Mouse (Mus musculus) kidney, adult 2 months (tissue): ENCODE data around the gene Ccdc17.

Experiments used
- CTCF ChIP-seq: fragments of 200-500 bp; conservative IDR thresholded peaks from 2 replicates; pipeline ENCODE4 v1.5.1; 2011; ENCODE audit warnings: low read depth, mild to moderate bottlenecking, control low read depth, low read length, moderate library complexity, mixed read lengths; ENCODE audit not compliant: insufficient read depth, insufficient read length
- POLR2A ChIP-seq: fragments of 200-500 bp; IDR thresholded peaks from one replicate; pipeline ENCODE4 v1.6.1; 2011; ENCODE audit warnings: low read depth, low read length, control low read depth

DNA sequence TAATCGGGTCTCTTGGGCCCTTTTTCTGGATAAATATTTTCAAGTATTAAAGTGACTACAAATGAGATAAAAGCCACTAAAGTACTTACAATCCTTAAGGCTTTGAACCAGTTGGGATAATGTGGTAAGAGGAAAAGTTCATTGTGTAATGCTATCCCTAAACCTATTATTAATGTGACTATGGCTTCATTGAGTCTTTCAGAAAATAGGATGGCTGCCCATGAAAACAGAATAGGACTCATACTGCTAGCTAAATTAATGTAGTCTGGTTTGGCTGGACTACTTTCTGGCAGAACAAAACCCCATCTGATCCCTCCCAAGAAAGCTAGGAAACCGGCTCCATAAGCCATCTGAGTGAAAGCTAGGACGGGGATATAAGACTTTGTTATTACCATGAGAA is 43.4 kb upstream of the Ccdc17 start:
- no peak for TF ChIP-seq CTCF
- TF ChIP-seq POLR2A, result no peak
